Mouse (Mus musculus) CD4-positive helper T cell, adult 2 months (primary cell): ENCODE data around the gene Mettl13.
A peak's percentile ranks its signal among the peaks of the same experiment; 100 is the strongest.

Experiments
- DNase-seq: peaks from one replicate; pipeline ENCODE4 v3.0.0-alpha.2; 2012; ENCODE audit warnings: low read depth, missing footprints, low spot score

The Mettl13 gene

DNA sequence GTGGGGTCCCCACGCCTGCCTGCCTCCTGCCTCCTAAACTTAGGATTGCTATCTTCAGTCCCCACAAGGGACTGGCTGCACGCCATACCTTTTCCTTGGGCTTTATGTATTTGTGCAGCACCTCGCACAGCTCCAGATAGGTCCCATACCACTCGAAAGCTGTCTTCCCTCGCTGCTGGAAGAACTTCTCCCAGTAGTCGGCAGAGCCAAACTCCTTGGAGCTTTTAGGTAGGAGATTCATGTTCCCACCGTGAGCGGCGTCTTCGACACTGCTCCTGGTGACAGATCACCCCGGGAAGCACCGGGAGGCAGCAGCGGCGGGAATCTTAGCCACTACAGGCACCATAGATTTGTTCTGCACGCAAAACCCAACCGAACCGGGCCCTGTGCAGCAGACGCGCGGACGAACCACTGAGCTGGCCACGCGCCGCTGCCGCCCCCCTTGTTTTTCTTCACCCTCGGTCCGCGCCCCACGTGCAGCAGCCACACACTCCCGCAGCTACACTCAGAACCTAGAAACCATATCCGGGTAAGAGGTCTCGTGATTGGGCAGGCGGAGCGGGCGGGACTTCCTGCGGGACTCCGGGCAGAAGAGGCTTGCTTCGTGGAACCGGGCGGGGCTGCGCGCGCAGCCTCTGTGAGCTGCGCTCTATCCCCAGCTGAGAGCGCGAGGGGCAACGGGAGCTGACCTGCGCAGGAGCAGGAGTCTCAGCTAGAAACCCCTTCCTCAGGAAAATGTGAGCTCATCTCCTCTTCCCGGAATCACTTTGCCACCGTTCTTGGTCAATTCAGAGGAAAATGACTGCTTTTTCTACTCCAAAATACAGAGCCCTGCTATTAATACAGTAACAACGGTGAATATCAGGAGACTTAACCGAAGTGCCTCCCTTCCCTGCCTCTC, at the start of gene Mettl13:
Gene Mettl13, minus strand, starts transcription at position 536 of the 901 bp plus-strand sequence.
- peak; percentile 94 for DNase-seq

DNA sequence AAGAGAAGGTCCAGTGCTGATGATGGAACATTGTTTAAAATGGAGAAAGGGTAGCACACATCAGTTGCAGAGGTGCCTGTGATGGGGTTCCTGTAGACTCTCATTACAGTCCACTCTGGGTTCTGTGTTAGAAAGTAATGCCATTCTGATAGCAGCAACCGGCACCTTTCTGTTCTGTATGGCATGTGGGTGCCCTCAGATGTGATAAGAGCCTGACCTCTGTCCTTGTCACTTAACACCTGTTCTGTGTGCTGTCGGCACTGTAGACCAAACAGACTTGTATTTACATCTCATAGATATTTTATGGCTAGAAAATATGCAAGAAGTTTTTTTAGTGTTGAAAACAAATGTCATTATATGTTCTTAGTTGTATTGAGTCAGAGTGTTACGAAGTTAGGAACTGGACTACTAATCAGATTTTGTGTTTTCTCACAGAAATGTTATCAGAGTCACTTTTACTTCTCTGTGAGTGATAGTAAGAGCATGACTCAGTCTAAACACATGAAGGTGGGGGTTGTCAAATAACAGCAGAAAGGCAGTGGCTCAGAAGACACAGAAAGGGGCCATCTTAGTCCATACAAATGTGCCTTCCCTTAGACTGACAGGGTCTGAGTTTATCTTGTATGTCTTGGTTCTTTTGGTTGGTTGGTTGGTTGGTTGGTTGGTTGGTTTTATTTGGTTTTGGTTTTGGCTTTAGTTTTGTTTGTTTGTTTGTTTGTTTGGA, 49.2 kb upstream of the Mettl13 start:
- no peak for DNase-seq

DNA sequence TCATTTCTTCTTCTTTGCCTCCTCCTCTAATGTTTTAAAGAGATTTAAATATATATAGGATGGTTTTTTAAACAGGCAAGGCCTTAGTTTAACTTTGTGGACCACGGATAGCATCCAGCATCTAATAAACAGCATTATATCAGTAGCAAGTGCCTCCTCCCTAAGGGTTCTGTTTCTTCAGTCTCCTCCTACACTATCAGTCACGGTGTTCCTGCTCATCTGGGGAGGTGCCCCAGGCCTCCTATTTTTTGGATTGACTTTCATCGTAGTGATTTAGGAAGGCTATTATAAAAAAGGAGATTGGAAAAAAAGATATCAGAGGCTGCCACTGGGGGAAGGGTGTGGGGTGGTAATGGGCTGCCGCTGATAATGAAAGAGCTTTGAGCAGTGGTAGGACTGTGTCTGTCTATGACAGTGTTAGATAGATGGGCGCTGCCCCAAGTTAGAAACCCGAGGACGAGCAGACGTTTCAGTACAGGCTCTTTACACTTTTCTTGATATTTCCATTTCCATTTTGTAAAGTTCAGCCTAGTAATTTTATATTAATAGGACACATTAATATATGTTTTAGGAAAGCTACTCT, 42.2 kb upstream of the Mettl13 start:
- no peak for DNase-seq

DNA sequence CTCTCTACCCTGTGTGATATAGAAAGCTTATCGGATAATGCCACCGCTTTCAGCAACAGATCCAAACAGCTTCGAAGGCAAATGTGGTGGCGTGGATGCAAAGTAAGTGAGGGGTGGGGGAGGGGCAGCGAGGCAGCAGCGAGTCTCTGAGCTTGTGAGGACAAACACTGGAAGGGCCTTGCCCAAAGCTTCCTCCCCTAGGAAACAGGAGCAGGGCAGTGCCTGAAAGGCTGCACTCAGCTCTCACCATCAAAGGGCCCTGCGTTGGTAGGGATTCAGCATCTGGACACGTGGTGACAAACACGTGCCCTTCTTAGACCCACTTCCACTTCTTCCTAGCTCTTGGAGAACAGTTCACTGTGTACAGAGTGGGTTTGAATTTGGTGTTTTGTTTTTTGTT, 41.1 kb upstream of the Mettl13 start:
- no peak for DNase-seq

DNA sequence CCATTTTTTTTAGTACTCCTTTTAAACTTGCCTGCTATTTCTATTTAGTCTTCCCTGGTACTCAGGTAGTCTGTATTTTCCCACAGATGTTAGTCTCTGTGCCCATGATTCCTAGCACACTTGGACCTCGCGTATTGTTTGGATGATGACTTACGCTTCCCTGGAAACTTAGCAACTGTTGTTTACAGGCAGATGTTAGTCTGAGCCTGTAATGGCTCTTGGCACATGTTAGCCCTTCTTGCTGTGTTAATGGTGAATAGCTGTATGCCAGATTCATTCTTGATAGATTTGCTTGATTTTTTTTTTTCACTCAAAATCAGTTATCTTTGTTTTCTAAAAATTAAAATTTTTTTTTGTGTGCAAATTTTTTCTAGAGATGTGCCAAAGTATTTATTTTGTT, 40.3 kb upstream of the Mettl13 start:
- DNase-seq = no peak

DNA sequence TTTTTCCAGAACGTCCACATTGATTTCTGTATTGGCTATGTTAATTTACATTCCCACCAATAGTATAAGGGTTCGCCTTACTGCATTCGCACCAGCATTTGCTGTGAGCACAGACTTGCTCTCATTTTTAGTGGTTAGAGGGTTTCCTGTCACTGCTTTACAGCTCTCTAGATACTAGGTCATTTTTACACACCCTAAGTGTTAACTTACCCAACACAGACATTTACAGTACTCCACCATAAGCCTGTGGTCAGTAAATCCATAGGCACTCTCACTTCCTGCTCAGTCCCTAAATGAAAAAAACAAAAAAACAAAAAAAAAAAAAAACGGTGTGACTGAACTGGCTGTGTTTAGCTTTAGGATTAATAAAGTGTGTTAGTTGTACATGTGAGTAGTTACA, 37.9 kb upstream of the Mettl13 start:
- no peak for DNase-seq

DNA sequence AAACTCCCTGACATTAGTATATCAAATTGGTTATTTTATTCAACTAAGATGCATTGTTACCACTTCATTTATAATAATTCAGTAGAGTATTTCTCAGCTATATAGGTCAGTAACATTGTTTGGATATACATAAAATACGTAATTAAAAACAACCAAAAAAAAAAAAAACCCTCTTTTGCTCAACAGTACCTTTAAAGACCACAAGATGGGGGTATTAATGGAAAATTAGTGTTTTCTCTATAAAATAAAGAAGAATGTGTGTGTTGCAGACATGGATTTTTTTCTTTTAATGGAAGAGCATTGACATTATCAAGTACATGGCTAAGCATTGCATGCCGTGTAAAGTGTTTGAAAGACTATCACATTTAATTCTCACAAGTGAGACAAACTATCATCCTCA, 34.5 kb upstream of the Mettl13 start:
- no peak for DNase-seq

DNA sequence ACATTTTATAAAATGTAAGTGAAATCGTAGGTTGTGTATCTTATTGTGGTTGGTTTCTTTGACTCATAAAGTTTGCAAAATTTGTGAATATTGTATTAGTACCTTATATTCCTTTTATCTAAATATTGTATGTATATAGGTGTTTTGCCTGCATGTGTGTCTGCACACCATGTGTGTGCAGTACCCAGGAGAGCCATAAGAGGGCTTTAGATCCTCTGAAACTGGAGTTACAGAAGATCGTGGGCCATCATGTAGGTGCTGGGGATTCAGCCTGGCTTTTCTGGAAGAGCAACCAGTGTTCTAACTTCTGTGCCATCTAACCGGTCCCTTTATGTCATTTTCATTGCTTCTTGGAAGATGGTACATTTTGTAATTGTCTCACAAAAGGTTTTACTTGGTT, 26.7 kb upstream of the Mettl13 start:
- DNase-seq = peak; percentile 28

DNA sequence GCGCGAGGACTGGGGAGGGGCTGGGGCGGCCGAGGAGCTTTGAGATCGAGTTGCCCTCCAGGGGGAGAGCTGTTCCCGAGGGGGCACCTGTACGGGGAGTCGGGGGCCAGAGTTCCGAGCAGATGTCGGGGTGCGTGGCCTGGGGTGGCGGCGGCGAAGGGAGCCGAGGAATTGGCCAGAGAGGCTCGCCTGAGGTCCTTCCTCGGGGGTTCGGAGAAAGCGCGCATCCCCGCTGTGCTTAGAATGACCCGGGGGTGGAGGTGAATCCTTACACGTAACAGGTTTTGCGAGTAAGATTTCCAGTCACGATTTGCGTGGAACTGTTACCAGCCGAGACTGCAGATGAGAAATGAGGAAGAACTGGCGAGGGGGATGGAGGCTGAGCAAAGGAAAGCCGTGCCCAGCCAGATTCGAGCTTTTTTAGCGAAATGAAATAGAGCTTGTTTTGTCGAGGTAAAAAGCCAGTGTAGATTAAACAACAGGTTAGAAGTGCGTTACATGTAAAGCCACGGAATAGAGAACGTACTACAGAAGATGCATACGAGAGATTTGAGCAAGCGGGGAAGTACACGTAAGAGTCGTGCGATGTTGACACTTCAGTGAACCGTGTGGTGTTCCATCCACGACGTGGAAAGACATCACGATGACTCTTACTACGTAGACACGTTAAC, 22.7 kb upstream of the Mettl13 start:
- DNase-seq = peak; percentile 89

DNA sequence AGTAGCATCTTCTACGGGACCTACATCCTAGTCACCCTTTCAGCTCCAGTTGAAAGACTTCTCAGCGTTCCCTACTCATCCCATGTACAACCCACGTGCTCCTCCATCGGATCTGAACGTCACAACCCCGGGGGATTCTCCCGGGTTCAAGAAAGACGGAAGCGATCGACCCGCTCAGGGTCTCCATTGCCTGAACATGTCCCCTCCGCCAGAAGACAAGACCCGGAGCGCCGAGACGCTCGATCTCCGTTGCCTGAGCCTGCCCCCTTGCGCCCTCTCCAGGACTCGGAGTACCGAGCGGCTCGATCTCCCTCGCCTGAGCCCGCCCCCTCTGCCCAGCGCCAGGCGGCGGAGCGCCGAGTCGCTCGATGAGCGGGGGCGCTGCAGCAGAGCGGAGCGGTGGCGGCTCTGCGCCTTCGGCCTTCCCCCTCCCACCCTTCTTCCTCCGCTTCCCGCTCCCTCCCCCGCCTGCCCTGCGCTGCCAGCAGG, 22.0 kb upstream of the Mettl13 start, which contains the start of gene Vamp4:
Gene Vamp4, plus strand, starts transcription at position 256 of the 489 bp plus-strand sequence.
- peak; percentile 96 for DNase-seq

DNA sequence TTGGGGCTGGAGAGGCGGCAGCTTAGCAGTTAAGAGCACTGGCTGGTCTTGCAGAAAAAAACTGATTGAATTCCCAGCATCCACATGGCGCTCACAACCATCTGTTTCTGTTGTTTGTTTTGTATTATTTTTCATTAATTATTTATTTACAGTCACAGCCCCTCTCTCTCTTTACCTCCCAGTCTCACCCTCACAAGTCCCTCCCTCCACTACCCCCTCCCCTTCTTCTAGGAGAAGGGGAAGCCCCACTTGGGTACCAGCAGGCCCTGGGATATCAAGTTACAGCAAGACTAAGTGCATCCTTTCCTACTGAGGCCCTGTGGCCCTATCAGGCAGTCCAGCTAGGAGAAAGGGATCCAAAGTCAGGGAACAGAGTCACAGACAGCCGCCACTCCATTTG, 19.0 kb upstream of the Mettl13 start:
- DNase-seq = no peak

DNA sequence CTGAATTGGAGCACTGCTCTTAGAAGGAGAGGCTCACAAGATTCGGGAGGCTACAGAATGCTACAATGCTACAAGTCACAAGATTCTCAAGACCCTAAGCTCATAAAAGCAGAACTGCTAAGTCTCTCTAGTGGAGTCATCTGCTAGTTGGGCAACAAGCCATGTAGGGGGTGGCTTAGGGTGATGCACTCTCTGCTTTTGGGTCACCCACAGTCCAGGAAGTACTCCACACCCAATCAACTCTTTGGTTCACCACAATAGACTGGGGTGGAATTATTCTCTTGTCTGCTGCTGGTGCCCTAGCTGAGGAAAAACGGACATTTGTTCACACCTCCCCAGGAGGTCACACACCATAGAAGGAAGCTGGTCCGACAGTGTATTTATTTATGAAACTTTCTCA, 16.6 kb upstream of the Mettl13 start:
- DNase-seq = peak; percentile 28

DNA sequence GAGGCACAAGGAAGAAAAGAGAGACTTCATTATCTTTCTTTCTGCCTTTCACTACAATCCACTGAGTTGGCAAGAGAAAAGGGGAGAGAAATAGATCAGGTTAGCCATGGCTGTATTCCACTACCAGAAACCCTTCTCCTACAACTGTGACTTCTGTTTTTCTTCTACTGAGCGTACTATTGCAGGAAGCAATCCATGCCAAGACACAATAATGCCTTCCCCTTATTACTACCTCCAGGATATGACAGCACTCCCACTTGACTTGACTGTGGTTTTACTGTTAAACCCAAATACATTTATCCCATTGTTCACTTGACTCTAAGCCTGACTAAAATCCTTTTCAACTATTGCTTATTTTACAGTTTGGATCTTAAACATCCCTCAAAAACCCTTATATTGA, 14.9 kb upstream of the Mettl13 start:
- DNase-seq = no peak

DNA sequence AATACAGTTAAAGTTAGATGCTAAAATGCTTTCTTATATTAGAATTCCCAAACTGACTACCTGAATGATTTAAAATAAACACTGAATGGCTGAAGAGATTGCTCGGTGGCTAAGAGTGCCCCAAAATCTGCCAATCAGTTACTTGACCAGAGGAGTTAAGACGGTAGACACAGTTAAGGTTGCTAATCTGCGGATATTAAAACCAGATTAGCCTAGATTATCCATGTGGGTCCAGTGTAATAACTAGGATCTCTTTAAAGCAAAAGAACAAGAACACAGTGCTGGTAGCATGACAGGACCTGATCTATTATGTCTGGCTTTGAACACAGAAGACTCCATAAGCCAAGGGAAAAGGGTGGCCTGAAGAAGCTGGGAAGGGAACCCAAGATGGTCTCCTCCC, 5.8 kb upstream of the Mettl13 start:
- no peak for DNase-seq

DNA sequence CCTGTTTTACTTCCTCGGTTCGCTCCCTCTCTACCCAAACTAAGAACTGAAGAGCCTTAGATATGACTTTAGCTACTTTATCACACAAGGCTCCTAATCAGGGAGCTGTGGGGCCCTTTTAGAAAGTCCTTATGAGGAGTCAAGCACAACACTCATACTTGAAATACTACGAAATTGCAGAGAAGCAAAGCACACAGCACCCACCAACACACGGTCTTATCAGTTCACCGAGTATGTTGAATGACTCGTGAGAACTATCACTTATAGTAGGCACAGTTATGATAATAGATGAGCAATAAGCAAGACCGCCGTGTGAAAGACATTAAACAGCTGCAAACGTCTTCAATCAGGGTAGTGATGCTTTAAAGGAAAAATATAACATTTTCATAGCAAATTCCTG, 4.6 kb upstream of the Mettl13 start:
- DNase-seq = no peak

DNA sequence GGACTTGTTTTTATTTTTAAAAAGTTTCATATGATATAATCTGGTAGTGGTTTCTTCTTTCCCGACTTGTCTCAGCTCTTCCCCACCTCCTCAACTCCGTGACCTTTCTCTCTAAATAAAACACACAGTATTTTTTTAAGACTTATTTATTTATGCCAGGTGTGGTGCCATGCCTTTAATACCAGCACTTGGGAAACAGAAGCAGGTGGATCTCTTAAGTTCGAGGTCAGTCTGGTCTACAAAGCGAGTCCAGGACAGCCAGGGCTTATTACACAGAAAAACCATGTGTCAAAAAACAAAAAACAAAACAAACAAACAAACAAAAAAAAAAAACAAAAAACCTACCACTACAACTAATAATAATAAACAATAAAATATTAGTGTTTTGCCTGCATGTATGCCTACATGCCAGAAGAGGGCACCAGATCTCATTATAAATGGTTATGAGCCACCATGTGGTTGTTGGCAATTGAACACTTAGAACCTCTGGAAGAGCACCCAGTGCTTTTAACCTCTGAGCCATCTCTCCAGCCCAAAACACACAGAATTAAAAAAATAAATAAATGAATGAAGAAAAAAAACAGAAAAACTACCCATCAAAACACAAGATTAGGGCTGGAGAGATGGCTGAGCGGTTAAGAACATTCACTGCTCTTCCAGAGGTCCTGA, 1.4 kb upstream of the Mettl13 start:
- peak; percentile 70 for DNase-seq

DNA sequence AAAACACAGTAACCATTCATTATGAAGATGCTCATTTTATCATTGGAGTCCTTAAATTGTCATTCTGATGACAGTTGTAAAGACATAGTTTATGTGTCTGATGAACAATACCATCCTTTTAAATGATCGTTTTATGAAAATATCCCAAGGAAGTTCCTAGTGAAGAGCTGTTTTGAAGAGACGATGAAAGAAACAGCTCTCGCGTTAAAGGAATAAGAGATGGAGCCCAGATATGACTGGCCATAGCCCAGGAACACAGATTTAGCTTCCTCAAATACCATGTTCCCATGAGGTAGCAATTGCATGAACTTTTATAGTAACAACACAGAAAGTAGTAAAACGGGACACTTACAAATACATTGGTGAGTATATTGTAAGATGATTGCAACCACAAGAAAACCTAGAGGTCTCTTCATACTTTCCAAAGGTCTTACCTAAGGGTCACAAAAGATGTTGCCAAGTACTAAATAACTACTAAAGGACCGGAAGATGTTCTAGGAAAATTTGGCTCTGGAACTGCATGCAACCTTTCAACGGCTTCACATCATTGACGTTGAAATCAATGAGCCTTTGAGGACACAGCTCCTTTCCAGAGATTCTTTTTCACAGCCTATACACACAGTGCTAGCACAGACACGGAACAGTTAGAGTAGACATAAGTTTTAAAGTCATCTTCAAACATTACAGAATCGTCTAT, 714 bp upstream of the Mettl13 start:
- no peak for DNase-seq

DNA sequence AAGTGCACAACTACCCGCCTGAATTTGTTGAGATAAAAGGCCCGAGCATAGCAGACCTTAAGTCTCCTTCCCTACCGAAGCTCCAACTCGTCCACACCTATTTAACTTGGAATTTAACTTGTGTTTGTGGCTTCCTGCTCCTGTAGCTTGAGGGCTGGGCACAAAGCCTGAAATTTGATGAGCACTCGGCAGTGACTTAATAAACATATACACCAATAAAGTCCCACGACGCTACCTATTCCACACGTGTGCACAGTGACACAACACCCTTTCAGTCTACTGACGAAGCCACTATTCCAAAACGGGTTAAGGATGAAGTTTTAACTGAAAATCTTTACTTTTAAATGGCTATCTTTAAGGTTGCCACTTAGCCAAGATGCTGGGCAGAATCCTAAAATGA, 744 bp downstream of the Mettl13 start:
- peak; percentile 14 for DNase-seq

DNA sequence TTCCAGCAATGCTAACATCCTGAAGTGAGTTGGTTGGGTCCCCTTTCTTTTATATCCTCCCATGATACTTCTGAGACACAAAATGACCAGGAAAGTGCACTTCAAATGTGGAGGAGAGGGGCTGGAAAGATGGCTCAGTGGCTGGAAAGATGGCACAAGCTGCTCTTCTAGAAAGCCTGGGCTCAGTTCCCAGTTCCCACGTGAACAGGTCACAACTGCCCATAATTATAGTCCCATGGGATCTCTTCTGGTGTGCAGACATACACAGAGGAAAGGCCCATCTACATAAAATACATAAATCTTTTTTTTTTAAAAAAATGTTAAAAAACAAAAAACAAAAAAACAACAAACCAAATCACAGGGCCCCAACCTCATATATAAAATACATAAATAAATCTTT, 5.1 kb downstream of the Mettl13 start:
- no peak for DNase-seq

DNA sequence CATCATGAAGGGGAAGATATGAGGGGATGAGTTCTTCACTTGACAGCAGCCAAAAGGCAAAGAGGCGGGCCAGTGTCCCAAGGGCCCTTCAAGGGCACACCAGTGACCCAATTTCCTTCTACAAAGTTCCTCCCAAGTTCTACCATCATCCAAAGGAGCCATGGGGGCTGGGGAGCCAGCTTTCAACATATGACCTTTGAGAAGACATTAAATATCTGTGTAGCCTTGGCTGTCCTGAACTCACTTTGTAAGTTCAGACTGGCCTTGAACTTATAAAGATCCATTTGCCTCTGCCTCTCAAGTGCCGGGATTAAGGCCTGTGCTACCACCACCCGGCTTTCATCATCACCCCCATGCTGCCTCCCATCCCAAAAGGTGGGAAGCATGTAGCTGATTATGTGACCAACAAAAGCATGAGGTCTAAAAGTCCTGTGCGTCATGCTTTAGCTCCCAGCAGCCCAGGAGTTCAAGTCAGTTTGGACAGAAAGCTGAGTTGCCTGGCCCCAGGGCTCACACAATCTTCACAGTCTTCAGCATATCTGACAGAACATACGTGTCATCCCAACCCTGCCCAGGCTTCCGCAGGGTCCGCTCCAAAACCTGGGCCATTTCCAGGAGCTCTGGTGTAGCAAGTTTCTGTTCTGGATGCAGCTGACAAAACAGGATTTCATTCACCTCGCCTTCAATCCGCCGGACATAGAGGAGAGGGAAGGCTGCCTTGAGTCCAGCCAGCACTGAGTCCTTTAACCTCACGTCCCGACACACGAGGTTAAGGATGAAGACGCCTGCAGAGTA, 14.4 kb downstream of the Mettl13 start:
- DNase-seq = no peak
